Comparison of ENCODE assay signal across 8 mouse cellular contexts in the genomic region with DNA sequence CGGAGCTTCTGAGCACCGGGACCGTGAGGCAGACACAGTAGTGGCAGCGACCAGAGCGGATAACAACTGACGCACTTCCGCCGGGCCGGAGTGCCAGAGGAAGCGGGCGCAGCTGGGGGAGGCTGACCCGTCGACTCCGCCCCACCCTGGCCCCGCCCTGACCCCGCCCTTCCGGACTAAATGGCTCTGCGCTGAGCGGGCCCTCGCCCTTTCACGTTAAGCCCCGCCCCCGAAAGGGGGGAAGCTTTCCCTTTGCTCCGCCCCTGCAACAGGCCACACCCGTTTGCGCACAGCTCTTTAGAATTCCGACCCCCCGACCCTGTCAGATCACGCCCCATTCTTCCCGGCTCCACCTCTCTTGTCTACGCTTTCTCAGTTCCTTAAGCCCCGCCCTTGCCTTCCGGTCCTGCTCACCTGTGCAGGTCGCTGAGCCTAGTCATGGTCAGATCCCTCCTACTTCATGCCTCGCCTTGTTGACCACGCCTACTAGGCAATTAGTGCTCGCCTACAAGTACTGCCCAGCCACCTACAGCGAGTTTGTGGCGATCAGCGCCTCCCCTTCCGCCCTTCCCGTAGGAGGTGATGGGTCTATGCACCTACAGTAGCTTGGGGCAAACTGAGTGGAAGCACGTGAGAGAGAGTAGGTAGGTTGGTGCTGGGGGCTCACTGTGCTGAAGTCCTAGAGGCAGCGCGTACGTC. TPM values are rescaled to one million over a fixed set of nuclear protein-coding genes. Genes with fewer than 3 reads are reported as not detected.
DNase-seq lines count a peak whose midpoint lies in the region; ATAC-seq and TF ChIP-seq lines count a peak whose summit lies in the region.

Fbrsl1 (minus strand) TSS at position 68 of the 699 bp plus-strand sequence.

- ATAC-seq in heart, embryonic 11.5 days (replicated peaks; ENCODE audit: insufficient number of reproducible peaks, low FRiP score, low TSS enrichment), result peak; percentile 97
- ATAC-seq in kidney, embryonic 16.5 days (ENCODE audit: low FRiP score, low TSS enrichment), result peak; percentile 98

- peaks cover 48% of the 10 kb centered on the region for H3K4me1 ChIP-seq in erythroblast, embryonic 14.5 days (ENCODE audit: control insufficient read depth)
- H3K4me1 ChIP-seq in heart, embryonic 11.5 days (ENCODE audit: control insufficient read depth, insufficient read depth, low read length), result peaks cover 20% of the 10 kb centered on the region
- peaks cover 16% of the 10 kb centered on the region for H3K4me1 ChIP-seq in kidney, embryonic 16.5 days (ENCODE audit: insufficient read depth, low read length)
- peaks cover 22% of the 10 kb centered on the region for H3K4me1 ChIP-seq in liver, adult 2 months (ENCODE audit: control insufficient read depth, insufficient read depth, low read length)

- peak within 1 kb of the TSS; percentile 75 for H3K27ac ChIP-seq in heart, embryonic 11.5 days (ENCODE audit: low read depth, low read length)
- H3K27ac ChIP-seq in kidney, embryonic 16.5 days (ENCODE audit: low read length), result peak within 1 kb of the TSS; percentile 61
- peak within 1 kb of the TSS; percentile 55 for H3K27ac ChIP-seq in liver, adult 2 months (replicated peaks; ENCODE audit: insufficient read depth, low read depth, low read length)

- H3K4me2 ChIP-seq in heart, embryonic 11.5 days, result peak within 1 kb of the TSS; percentile 97
- H3K4me2 ChIP-seq in kidney, embryonic 16.5 days (replicated peaks; ENCODE audit: low read depth, low read length), result peak within 1 kb of the TSS; percentile 91
- H3K4me2 ChIP-seq in myocyte (ENCODE audit: low read depth), result peak within 1 kb of the TSS; percentile 96

- H3ac ChIP-seq in C2C12 (ENCODE audit: control insufficient read depth, insufficient read length, low read depth) (peak within 1 kb of the TSS; percentile 82), myocyte (ENCODE audit: control insufficient read depth, insufficient read length) (peak within 1 kb of the TSS; percentile 71)

- H3K79me2 ChIP-seq in C2C12 (ENCODE audit: control insufficient read depth, insufficient read depth) (peaks cover 46% of the 10 kb centered on the region), myocyte (ENCODE audit: control insufficient read depth, insufficient read depth) (peaks cover 41% of the 10 kb centered on the region)
- peaks cover 40% of the 10 kb centered on the region; the same call in 1 of the 2 replicates for H3K79me2 ChIP-seq in liver, adult 2 months (ENCODE audit: control insufficient read depth, insufficient read depth, low read length)

- H3K4me3 ChIP-seq in C2C12 (ENCODE audit: insufficient read depth, poor library complexity, severe bottlenecking) (peak within 1 kb of the TSS; percentile 69), myocyte (peak within 1 kb of the TSS; percentile 51)
- H3K4me3 ChIP-seq in erythroblast, embryonic 14.5 days (replicated peaks), result peak within 1 kb of the TSS; percentile 99
- peak within 1 kb of the TSS; percentile 95 for H3K4me3 ChIP-seq in heart, embryonic 11.5 days (ENCODE audit: low read depth, low read length)
- peak within 1 kb of the TSS; percentile 92 for H3K4me3 ChIP-seq in kidney, embryonic 16.5 days (ENCODE audit: low read length)
- H3K4me3 ChIP-seq in liver, adult 2 months (ENCODE audit: insufficient read depth, low read depth, low read length), result peak within 1 kb of the TSS; percentile 99

- no peaks in the 10 kb centered on the region for H3K9me3 ChIP-seq in erythroblast, embryonic 14.5 days (ENCODE audit: control insufficient read depth, low read length)
- no peaks in the 10 kb centered on the region for H3K9me3 ChIP-seq in heart, embryonic 11.5 days (replicated peaks; ENCODE audit: control insufficient read depth, low read length)
- no peaks in the 10 kb centered on the region for H3K9me3 ChIP-seq in kidney, embryonic 16.5 days (ENCODE audit: low read length)

- H3K27me3 ChIP-seq in C2C12 (ENCODE audit: control insufficient read depth, insufficient read depth, insufficient read length), result no peaks in the 10 kb centered on the region
- H3K27me3 ChIP-seq in erythroblast, embryonic 14.5 days (ENCODE audit: control insufficient read depth), result peaks cover 2% of the 10 kb centered on the region; the same call in 1 of the 2 replicates
- no peaks in the 10 kb centered on the region for H3K27me3 ChIP-seq in heart, embryonic 11.5 days (ENCODE audit: control insufficient read depth, insufficient read depth, low read length)
- H3K27me3 ChIP-seq in kidney, embryonic 16.5 days (ENCODE audit: insufficient read depth, low read length), result no peaks in the 10 kb centered on the region
- no peaks in the 10 kb centered on the region for H3K27me3 ChIP-seq in liver, adult 2 months (ENCODE audit: control insufficient read depth, insufficient read depth, low read length)
- H3K27me3 ChIP-seq in myocyte (ENCODE audit: control insufficient read depth, insufficient read depth, insufficient read length), result no peaks in the 10 kb centered on the region
- H3K27me3 ChIP-seq in splenic B cell, adult 2 months (ENCODE audit: control insufficient read depth, insufficient read depth, low read length, poor library complexity, severe bottlenecking), result no peaks in the 10 kb centered on the region

- peak; percentile 97 for DNase-seq in brain, embryonic 14.5 days (ENCODE audit: low read depth)
- peak; percentile 96 for DNase-seq in liver, adult 2 months (ENCODE audit: extremely low read depth, low read depth, low spot score)
- peak; percentile 98 for DNase-seq in splenic B cell, adult 2 months (ENCODE audit: low read depth, low spot score)

- H3K9ac ChIP-seq in heart, embryonic 11.5 days (ENCODE audit: low read depth, low read length), result peak within 1 kb of the TSS; percentile 89
- H3K9ac ChIP-seq in kidney, embryonic 16.5 days (replicated peaks; ENCODE audit: low read length), result peak within 1 kb of the TSS; percentile 94
- H3K9ac ChIP-seq in liver, adult 2 months (ENCODE audit: low read depth, low read length), result peak within 1 kb of the TSS; percentile 93

- WGBS in heart, embryonic 11.5 days (ENCODE audit: insufficient replicate concordance), result 1% methylated on average over 43 of the region's 46 CpGs
- under 1% methylated on average over 43 of the region's 46 CpGs for WGBS in kidney, embryonic 16.5 days
- 1% methylated on average over 46 of the region's 46 CpGs for WGBS in liver, adult 2 months

- H3K79me3 ChIP-seq in C2C12 (ENCODE audit: low read depth), result peaks cover 40% of the 10 kb centered on the region

- H3K36me3 ChIP-seq in C2C12 (ENCODE audit: control insufficient read depth, insufficient read depth) (no peaks in the 10 kb centered on the region), myocyte (ENCODE audit: control insufficient read depth, insufficient read depth) (no peaks in the 10 kb centered on the region)
- H3K36me3 ChIP-seq in erythroblast, embryonic 14.5 days (ENCODE audit: control insufficient read depth), result peaks cover 20% of the 10 kb centered on the region
- H3K36me3 ChIP-seq in heart, embryonic 11.5 days (ENCODE audit: control insufficient read depth, insufficient read depth, low read length), result no peaks in the 10 kb centered on the region
- H3K36me3 ChIP-seq in kidney, embryonic 16.5 days (ENCODE audit: insufficient read depth, low read length), result no peaks in the 10 kb centered on the region
- H3K36me3 ChIP-seq in liver, adult 2 months (ENCODE audit: control insufficient read depth, insufficient read depth, low read length), result no peaks in the 10 kb centered on the region
- no peaks in the 10 kb centered on the region for H3K36me3 ChIP-seq in splenic B cell, adult 2 months (ENCODE audit: control insufficient read depth, insufficient read depth, low read length, poor library complexity, severe bottlenecking)

- no peak for TF ChIP-seq CTCF in C2C12 (IDR thresholded peaks at IDR 0.05; ENCODE audit: control insufficient read depth, insufficient read depth, insufficient read length)
- no peak for TF ChIP-seq CTCF in brain, embryonic 14.5 days (IDR thresholded peaks at IDR 0.05; ENCODE audit: borderline replicate concordance, extremely low read depth, insufficient read depth, insufficient read length)
- no peak for TF ChIP-seq CTCF in liver, adult 2 months (IDR thresholded peaks at IDR 0.05; ENCODE audit: low read depth, low read length)

- TF ChIP-seq POLR2A in brain, embryonic 14.5 days (IDR thresholded peaks at IDR 0.05; ENCODE audit: borderline replicate concordance, extremely low read depth, insufficient read depth, insufficient read length, poor library complexity, severe bottlenecking), result peak; percentile 45; the same call in 1 of the 2 replicates
- TF ChIP-seq POLR2A in liver, adult 2 months (IDR thresholded peaks at IDR 0.05; ENCODE audit: extremely low read depth, insufficient read depth, low read length), result peak; percentile 90
- TF ChIP-seq POLR2A in myocyte (IDR thresholded peaks at IDR 0.05; ENCODE audit: insufficient read length, low read depth), result peak; percentile 97

TF ChIP-seq in C2C12, 6 proteins besides CTCF, POLR2A, EP300 and RAD21:
- TF ChIP-seq USF1 (IDR thresholded peaks at IDR 0.05; ENCODE audit: low read depth) (no peak), FOSL1 (IDR thresholded peaks at IDR 0.05; ENCODE audit: insufficient read depth, low read length, poor library complexity, severe bottlenecking) (no peak), MYOD1 (IDR thresholded peaks at IDR 0.05; ENCODE audit: control insufficient read depth, insufficient read length, low read depth) (no peak), CEBPB (IDR thresholded peaks at IDR 0.05; ENCODE audit: low read depth) (no peak), MAX (IDR thresholded peaks at IDR 0.05) (no peak), MYOG (IDR thresholded peaks at IDR 0.05; ENCODE audit: control insufficient read depth, extremely low read depth, insufficient read length) (no peak)

TF ChIP-seq in myocyte, 11 proteins besides CTCF, POLR2A, EP300 and RAD21:
- TF ChIP-seq USF1 (IDR thresholded peaks at IDR 0.05; ENCODE audit: low read depth) (no peak), MYOG (IDR thresholded peaks at IDR 0.05; ENCODE audit: control insufficient read depth in 1 of 3, insufficient read depth in 1 of 3, insufficient read length in 2 of 3, low read depth in 2 of 3) (peak in 1 of 3 experiments; percentile 8), TCF3 (IDR thresholded peaks at IDR 0.05; ENCODE audit: insufficient read length, low read depth) (no peak), POLR2AphosphoS2 (IDR thresholded peaks at IDR 0.05; ENCODE audit: insufficient read length, low read depth) (peak; percentile 92), CEBPB (IDR thresholded peaks at IDR 0.05; ENCODE audit: insufficient read depth, poor library complexity, severe bottlenecking) (no peak)
TF ChIP-seq in myocyte: peak in this region for 2.

RNA-seq across cellular contexts. Expression of gene Fbrsl1, which starts in this region (rescaled TPM):
- polyA plus RNA-seq in C2C12 (2012; fragmentation: generic; extraction: Trizol) (17.6 TPM), myocyte (2012; fragmentation: generic; extraction: Trizol) (19.0 TPM)
- 56.1 and 78.4 TPM in 2 replicates for polyA plus RNA-seq in brain, embryonic 14.5 days (2012; rRNA removed)
- 10.6 and 11.5 TPM in 2 replicates for polyA plus RNA-seq in erythroblast, embryonic 14.5 days (2012)
- polyA plus RNA-seq in heart, embryonic 11.5 days (2014; fragmentation: Nextera tagmentation; extraction: Ambion mirVana), result 8.1 and 10.2 TPM in 2 replicates
- polyA plus RNA-seq in kidney, embryonic 16.5 days (2015; fragmentation: Nextera tagmentation; extraction: Ambion mirVana), result 8.6 and 9.8 TPM in 2 replicates
- total RNA-seq in liver, adult 2 months (2014; rRNA removed), result 4.9 and 7.2 TPM in 2 replicates
- 27.5 and 29.8 TPM in 2 replicates for polyA plus RNA-seq in liver, adult 2 months (2012; rRNA removed)

Comparison
In these comparisons a context has a peak if more than half of its experiments do, and no peak if none do; other contexts are left out.
1. Peak in every context shown above with its lines: DNase-seq, ATAC-seq, H3K4me3 ChIP-seq and H3K27ac ChIP-seq.
2. POLR2A ChIP-seq: peak in every context shown above with its lines; median percentile 97 in myocyte; 90 in liver, adult 2 months; 45 in brain, embryonic 14.5 days.